In the genomic region with DNA sequence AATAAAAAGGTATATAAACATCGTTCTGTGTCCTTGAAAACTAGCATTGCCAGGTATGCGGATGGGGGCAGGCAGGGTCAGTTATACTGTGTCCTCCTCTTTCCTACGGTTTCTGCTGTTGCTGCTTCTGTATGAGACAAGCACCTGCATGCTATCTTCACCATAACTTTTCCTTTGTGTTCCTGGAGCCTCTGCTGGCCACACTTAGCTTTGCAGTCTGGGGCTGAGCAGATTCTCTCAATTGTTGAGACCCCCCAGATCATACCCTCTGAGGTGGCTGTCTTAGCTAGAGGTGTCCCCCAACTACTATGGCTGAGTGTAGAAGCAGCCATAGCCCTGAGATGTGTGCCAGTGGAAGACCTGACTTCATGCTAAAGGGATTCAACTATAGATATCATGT, we compare ENCODE assay signal across 29 mouse cellular contexts. TPM values are rescaled to one million over a fixed set of nuclear protein-coding genes. Genes with fewer than 3 reads are reported as not detected.
A peak's percentile ranks its signal among the peaks of the same experiment; 100 is the strongest.
DNase-seq lines count a peak whose midpoint lies in the region; ATAC-seq and TF ChIP-seq lines count a peak whose summit lies in the region.
"Had no signal": no experiment of that assay in that cellular context is flagged by ENCODE, and none has a peak within 500 bp of the region (broad histone marks: within the 10 kb centered on the region; RNA-seq: fewer than 3 reads in every experiment).

No protein-coding gene starts in this region.

- H3K36me3 ChIP-seq in forebrain, postnatal 0 days (ENCODE audit: insufficient read depth), result no peaks in the 10 kb centered on the region
- H3K36me3 ChIP-seq in forebrain, embryonic 15.5 days, result no peaks in the 10 kb centered on the region
- H3K36me3 ChIP-seq in intestine, postnatal 0 days (ENCODE audit: control insufficient read depth, insufficient read depth), result no peaks in the 10 kb centered on the region
- no peaks in the 10 kb centered on the region for H3K36me3 ChIP-seq in intestine, embryonic 16.5 days (ENCODE audit: control insufficient read depth, insufficient read depth, low read length)
- H3K36me3 ChIP-seq in lung, postnatal 0 days (ENCODE audit: insufficient read depth, low read length), result no peaks in the 10 kb centered on the region
- H3K36me3 ChIP-seq: G1E; limb, embryonic 13.5 days; midbrain, embryonic 10.5 days; neural tube, embryonic 13.5 days had no signal

- no peaks in the 10 kb centered on the region for H3K27me3 ChIP-seq in forebrain, postnatal 0 days (ENCODE audit: insufficient read depth, low read length)
- no peaks in the 10 kb centered on the region for H3K27me3 ChIP-seq in forebrain, embryonic 15.5 days
- H3K27me3 ChIP-seq in intestine, postnatal 0 days (replicated peaks; ENCODE audit: control insufficient read depth, insufficient read depth, low read length), result no peaks in the 10 kb centered on the region
- H3K27me3 ChIP-seq in intestine, embryonic 16.5 days (replicated peaks; ENCODE audit: control insufficient read depth, insufficient read depth, low read length), result no peaks in the 10 kb centered on the region
- H3K27me3 ChIP-seq in lung, postnatal 0 days (replicated peaks; ENCODE audit: insufficient read depth, low read length), result no peaks in the 10 kb centered on the region
- H3K27me3 ChIP-seq: forebrain, embryonic 13.5 days; limb, embryonic 13.5 days; neural tube, embryonic 13.5 days had no signal

- H3K27ac ChIP-seq in forebrain, postnatal 0 days (ENCODE audit: low read depth, low read length), result no peak overlapping the region
- H3K27ac ChIP-seq in forebrain, embryonic 15.5 days (replicated peaks), result no peak overlapping the region
- H3K27ac ChIP-seq in intestine, postnatal 0 days (ENCODE audit: low read depth, low read length), result no peak overlapping the region
- H3K27ac ChIP-seq in intestine, embryonic 16.5 days (ENCODE audit: low read length), result no peak overlapping the region
- no peak overlapping the region for H3K27ac ChIP-seq in lung, postnatal 0 days (ENCODE audit: low read length)
- no peak overlapping the region for H3K27ac ChIP-seq in cortical plate, adult 2 months (ENCODE audit: insufficient read depth, low read length)
- H3K27ac ChIP-seq: forebrain, embryonic 13.5 days; hindbrain, embryonic 14.5 days; limb, embryonic 13.5 days; midbrain, embryonic 10.5 days; neural tube, embryonic 13.5 days had no signal

- H3K4me2 ChIP-seq in forebrain, postnatal 0 days (ENCODE audit: low read depth), result no peak overlapping the region
- H3K4me2 ChIP-seq in forebrain, embryonic 15.5 days (replicated peaks), result no peak overlapping the region
- no peak overlapping the region for H3K4me2 ChIP-seq in intestine, postnatal 0 days (replicated peaks; ENCODE audit: low read depth)
- H3K4me2 ChIP-seq in intestine, embryonic 16.5 days (ENCODE audit: low read depth, low read length), result no peak overlapping the region
- H3K4me2 ChIP-seq in lung, postnatal 0 days (replicated peaks; ENCODE audit: low read depth, low read length), result no peak overlapping the region
- H3K4me2 ChIP-seq: forebrain, embryonic 13.5 days; hindbrain, embryonic 14.5 days; limb, embryonic 13.5 days; liver, embryonic 11.5 days; neural tube, embryonic 13.5 days had no signal

- no peak for TF ChIP-seq EP300 in lung, postnatal 0 days (IDR thresholded peaks at IDR 0.05)

- H3K9ac ChIP-seq in forebrain, postnatal 0 days, result no peak overlapping the region
- no peak overlapping the region for H3K9ac ChIP-seq in forebrain, embryonic 15.5 days (replicated peaks)
- no peak overlapping the region for H3K9ac ChIP-seq in intestine, postnatal 0 days (ENCODE audit: low read depth, low read length)
- H3K9ac ChIP-seq in intestine, embryonic 16.5 days (ENCODE audit: low read depth, low read length), result no peak overlapping the region
- no peak overlapping the region for H3K9ac ChIP-seq in lung, postnatal 0 days (replicated peaks; ENCODE audit: low read depth)
- H3K9ac ChIP-seq: forebrain, embryonic 13.5 days; hindbrain, embryonic 14.5 days; limb, embryonic 13.5 days; neural tube, embryonic 13.5 days had no signal

- no peak overlapping the region for H3K4me3 ChIP-seq in forebrain, postnatal 0 days (ENCODE audit: low read depth, low read length)
- H3K4me3 ChIP-seq in forebrain, embryonic 15.5 days, result no peak overlapping the region
- no peak overlapping the region for H3K4me3 ChIP-seq in intestine, postnatal 0 days (ENCODE audit: low read depth, low read length)
- no peak overlapping the region for H3K4me3 ChIP-seq in intestine, embryonic 16.5 days (ENCODE audit: low read length)
- no peak overlapping the region for H3K4me3 ChIP-seq in lung, postnatal 0 days (ENCODE audit: low read depth, low read length)
- no peak overlapping the region for H3K4me3 ChIP-seq in cortical plate, adult 2 months (ENCODE audit: insufficient read depth, low read length)
- H3K4me3 ChIP-seq: forebrain, embryonic 13.5 days; limb, embryonic 13.5 days; midbrain, embryonic 10.5 days; neural tube, embryonic 13.5 days had no signal

- TF ChIP-seq POLR2A in cortical plate, adult 2 months (IDR thresholded peaks at IDR 0.05; ENCODE audit: extremely low read depth, insufficient read depth, low read length), result no peak

- TF ChIP-seq CTCF in forebrain, postnatal 0 days (IDR thresholded peaks at IDR 0.05; ENCODE audit: low read depth), result peak; percentile 44
- TF ChIP-seq CTCF in intestine, postnatal 0 days (IDR thresholded peaks at IDR 0.05; ENCODE audit: low read depth), result peak; percentile 58
- peak; percentile 22; the same call in 1 of the 2 replicates for TF ChIP-seq CTCF in lung, postnatal 0 days (IDR thresholded peaks at IDR 0.05)
- 0 out of 2 replicates have a peak, but pooled peaks have one; percentile 21 for TF ChIP-seq CTCF in cortical plate, adult 2 months (IDR thresholded peaks at IDR 0.05; ENCODE audit: extremely low read depth, insufficient read depth, low read length)

- no peak for ATAC-seq in forebrain, postnatal 0 days
- no peak for ATAC-seq in forebrain, embryonic 15.5 days (replicated peaks)
- ATAC-seq in intestine, postnatal 0 days, result no peak
- ATAC-seq in intestine, embryonic 16.5 days, result no peak
- ATAC-seq in lung, postnatal 0 days, result no peak
- ATAC-seq: forebrain, embryonic 13.5 days; inflammation-experienced regulatory T-cells, adult 6 months had no signal

- 92% methylated on average over 3 of the region's 3 CpGs for WGBS in forebrain, postnatal 0 days
- WGBS in forebrain, embryonic 15.5 days, result 90% methylated on average over 3 of the region's 3 CpGs
- 72% methylated on average over 3 of the region's 3 CpGs for WGBS in intestine, postnatal 0 days
- 72% methylated on average over 3 of the region's 3 CpGs for WGBS in intestine, embryonic 16.5 days
- WGBS in lung, postnatal 0 days, result 61% methylated on average over 3 of the region's 3 CpGs

- no peaks in the 10 kb centered on the region for H3K9me3 ChIP-seq in forebrain, postnatal 0 days (ENCODE audit: low read length)
- no peaks in the 10 kb centered on the region for H3K9me3 ChIP-seq in forebrain, embryonic 15.5 days
- H3K9me3 ChIP-seq in intestine, postnatal 0 days (ENCODE audit: control insufficient read depth), result no peaks in the 10 kb centered on the region
- H3K9me3 ChIP-seq in intestine, embryonic 16.5 days (ENCODE audit: control insufficient read depth, low read length), result no peaks in the 10 kb centered on the region
- no peaks in the 10 kb centered on the region for H3K9me3 ChIP-seq in lung, postnatal 0 days (ENCODE audit: low read length)
- H3K9me3 ChIP-seq: forebrain, embryonic 13.5 days; limb, embryonic 13.5 days; midbrain, embryonic 10.5 days; neural tube, embryonic 13.5 days had no signal

- DNase-seq in forebrain, postnatal 0 days, result no peak
- no peak for DNase-seq in lung, postnatal 0 days (ENCODE audit: low spot score)
- DNase-seq in lung, postnatal 10 days, result no peak
- DNase-seq in adrenal gland, adult 18-20 months (ENCODE audit: low spot score in 2 of 2), result no peak
- DNase-seq: adrenal gland, postnatal 14 days; cerebellum, adult 2 months; cerebellum, postnatal 14 days; heart, postnatal 36 days; kidney, adult 2 months; kidney, postnatal 10 days; layer of hippocampus, adult 9-11 months; right cerebral cortex, postnatal 4 days; thymus, adult 2 months had no signal

- H3K4me1 ChIP-seq in forebrain, postnatal 0 days (ENCODE audit: insufficient read depth), result no peaks in the 10 kb centered on the region
- H3K4me1 ChIP-seq in forebrain, embryonic 15.5 days, result no peaks in the 10 kb centered on the region
- H3K4me1 ChIP-seq in intestine, postnatal 0 days (replicated peaks; ENCODE audit: control insufficient read depth, insufficient read depth, low read length), result no peaks in the 10 kb centered on the region
- no peaks in the 10 kb centered on the region for H3K4me1 ChIP-seq in intestine, embryonic 16.5 days (ENCODE audit: control insufficient read depth, insufficient read depth, low read length)
- H3K4me1 ChIP-seq in lung, postnatal 0 days (ENCODE audit: insufficient read depth, low read depth, low read length), result no peaks in the 10 kb centered on the region
- H3K4me1 ChIP-seq in cortical plate, adult 2 months (ENCODE audit: control insufficient read depth, insufficient read depth, low read length), result no peaks in the 10 kb centered on the region
- H3K4me1 ChIP-seq: forebrain, embryonic 13.5 days; limb, embryonic 13.5 days; midbrain, embryonic 10.5 days; neural tube, embryonic 13.5 days had no signal

RNA-seq across cellular contexts. Expression of gene Spag17, which starts 37.7 kb away (rescaled TPM):
- 0.31 and 0.62 TPM in 2 replicates for total RNA-seq in forebrain, postnatal 0 days (2014; rRNA removed)
- polyA plus RNA-seq in forebrain, postnatal 0 days (2015; fragmentation: Nextera tagmentation; extraction: Ambion mirVana), result 0.68 and 1.7 TPM in 2 replicates
- polyA plus RNA-seq in forebrain, embryonic 15.5 days (2015; fragmentation: Nextera tagmentation; extraction: Ambion mirVana), result 0.47 and 0.57 TPM in 2 replicates
- 0.13 TPM in 1 of 2 replicates, not detected in the other for polyA plus RNA-seq in intestine, postnatal 0 days (2015; fragmentation: Nextera tagmentation; extraction: Ambion mirVana)
- 0.33 TPM in 1 of 2 replicates, not detected in the other for polyA plus RNA-seq in intestine, embryonic 16.5 days (2015; fragmentation: Nextera tagmentation; extraction: Ambion mirVana)
- 5.9 and 10.1 TPM in 2 replicates for polyA plus RNA-seq in lung, postnatal 0 days (2015; fragmentation: Nextera tagmentation; extraction: Ambion mirVana)
- polyA plus RNA-seq in cortical plate, adult 2 months (2012; rRNA removed), result 0.04 and 0.10 TPM in 2 replicates
- total RNA-seq in adrenal gland, adult 18-20 months (2021), result not detected
- total RNA-seq: adrenal gland, postnatal 14 days; gastrocnemius, adult 8-10 months; heart, postnatal 36 days had no signal
- polyA plus RNA-seq: C2C12; G1E; inflammation-experienced regulatory T-cells, adult 6 months; large intestine, adult 2 months; liver, embryonic 11.5 days; midbrain, embryonic 10.5 days; spleen, adult 2 months had no signal
